Mouse (Mus musculus): ENCODE results near the gene Srp14.
A peak's percentile ranks its signal among the peaks of the same experiment; 100 is the strongest.

Srp14 gene

DNA sequence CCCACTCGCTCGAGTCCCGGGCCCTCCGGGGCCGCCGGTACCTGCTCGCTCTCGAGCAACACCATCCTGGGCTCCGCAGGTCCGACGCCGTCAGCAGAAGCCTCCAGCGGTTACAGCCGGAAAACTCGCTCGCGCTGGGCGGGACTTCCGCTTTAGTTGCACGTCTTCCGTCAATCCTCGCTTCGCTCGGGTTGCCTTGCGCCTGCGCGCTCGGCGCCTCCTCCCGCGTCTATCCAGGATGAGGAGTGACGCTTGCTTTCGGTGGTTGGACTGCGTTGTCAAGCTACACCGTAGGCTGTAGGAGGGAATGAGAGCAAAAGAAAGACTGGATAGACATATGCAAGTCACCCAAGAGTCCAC, at the start of gene Srp14:
Srp14 (minus strand) TSS at position 162 of the 360 bp plus-strand sequence.
- peaks cover 25% of the 10 kb centered on the region for H3K36me3 ChIP-seq (ENCODE audit: insufficient read depth, low read length)
- H3K4me1 ChIP-seq (replicated peaks; ENCODE audit: low read depth, low read length) = peaks cover 37% of the 10 kb centered on the region
- no peaks in the 10 kb centered on the region for H3K9me3 ChIP-seq (ENCODE audit: low read length)
- peak within 1 kb of the TSS; percentile 90 for H3K4me3 ChIP-seq (replicated peaks; ENCODE audit: low read length)
- H3K27me3 ChIP-seq (ENCODE audit: insufficient read depth, low read length) = no peaks in the 10 kb centered on the region
- no peak for TF ChIP-seq NANOG (IDR thresholded peaks at IDR 0.05; ENCODE audit: borderline replicate concordance, low read length)
- TF ChIP-seq POU5F1 (IDR thresholded peaks at IDR 0.05; ENCODE audit: borderline replicate concordance, low read length) = no peak
- TF ChIP-seq CTCF (conservative IDR thresholded peaks at IDR 0.05; ENCODE audit: low read length) = no peak

DNA sequence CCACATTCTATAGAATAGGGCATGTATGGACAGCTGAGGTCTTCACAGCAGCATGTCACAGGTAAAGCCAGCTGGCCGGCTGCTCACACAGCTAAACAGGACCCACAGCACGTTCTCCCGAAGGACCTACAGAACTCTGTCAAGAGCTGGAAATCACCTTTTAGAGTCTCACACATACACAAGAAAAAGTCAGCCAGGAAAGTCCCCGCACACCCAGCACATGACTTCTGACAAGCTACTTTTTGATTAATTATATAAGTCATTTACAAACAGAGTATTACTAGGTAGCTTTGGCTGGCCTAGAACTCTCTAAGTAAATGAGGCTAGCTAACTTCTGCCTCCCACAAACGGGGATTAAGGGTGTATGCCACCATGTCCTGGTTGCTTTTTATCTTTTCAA, 47.0 kb upstream of the Srp14 start:
- peaks cover 12% of the 10 kb centered on the region for H3K36me3 ChIP-seq (ENCODE audit: insufficient read depth, low read length)
- no peak overlapping the region for H3K4me3 ChIP-seq (replicated peaks; ENCODE audit: low read length)
- TF ChIP-seq CTCF (conservative IDR thresholded peaks at IDR 0.05; ENCODE audit: low read length) (no peak), POU5F1 (IDR thresholded peaks at IDR 0.05; ENCODE audit: borderline replicate concordance, low read length) (no peak), NANOG (IDR thresholded peaks at IDR 0.05; ENCODE audit: borderline replicate concordance, low read length) (no peak)
- no peaks in the 10 kb centered on the region for H3K9me3 ChIP-seq (ENCODE audit: low read length)
- no peaks in the 10 kb centered on the region for H3K27me3 ChIP-seq (ENCODE audit: insufficient read depth, low read length)
- peaks cover 22% of the 10 kb centered on the region for H3K4me1 ChIP-seq (replicated peaks; ENCODE audit: low read depth, low read length)

DNA sequence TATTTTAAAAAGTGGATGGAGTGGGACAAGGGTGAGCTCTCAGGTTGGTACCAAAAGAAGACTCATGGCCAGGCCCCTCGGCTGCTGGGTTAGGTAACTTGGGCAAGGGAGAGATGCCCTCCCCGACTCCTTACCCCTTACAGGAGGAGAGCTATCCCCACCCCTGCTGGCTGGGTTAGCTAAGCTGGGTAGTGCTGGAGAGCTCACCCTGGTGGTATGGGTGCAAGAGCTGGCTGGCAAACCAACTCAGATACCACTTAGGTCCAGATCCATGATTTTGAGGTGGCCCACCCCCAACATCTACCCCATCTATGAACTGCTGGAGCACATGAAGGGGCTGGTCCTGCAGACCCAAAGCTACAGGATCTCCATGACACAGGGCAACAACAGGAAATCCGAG, 45.3 kb upstream of the Srp14 start:
- H3K36me3 ChIP-seq (ENCODE audit: insufficient read depth, low read length) = no peaks in the 10 kb centered on the region
- TF ChIP-seq POU5F1 (IDR thresholded peaks at IDR 0.05; ENCODE audit: borderline replicate concordance, low read length) = no peak
- TF ChIP-seq CTCF (conservative IDR thresholded peaks at IDR 0.05; ENCODE audit: low read length) = no peak
- TF ChIP-seq NANOG (IDR thresholded peaks at IDR 0.05; ENCODE audit: borderline replicate concordance, low read length) = no peak
- no peak overlapping the region for H3K4me3 ChIP-seq (replicated peaks; ENCODE audit: low read length)
- no peaks in the 10 kb centered on the region for H3K9me3 ChIP-seq (ENCODE audit: low read length)
- no peaks in the 10 kb centered on the region for H3K27me3 ChIP-seq (ENCODE audit: insufficient read depth, low read length)
- peaks cover 18% of the 10 kb centered on the region for H3K4me1 ChIP-seq (replicated peaks; ENCODE audit: low read depth, low read length)

DNA sequence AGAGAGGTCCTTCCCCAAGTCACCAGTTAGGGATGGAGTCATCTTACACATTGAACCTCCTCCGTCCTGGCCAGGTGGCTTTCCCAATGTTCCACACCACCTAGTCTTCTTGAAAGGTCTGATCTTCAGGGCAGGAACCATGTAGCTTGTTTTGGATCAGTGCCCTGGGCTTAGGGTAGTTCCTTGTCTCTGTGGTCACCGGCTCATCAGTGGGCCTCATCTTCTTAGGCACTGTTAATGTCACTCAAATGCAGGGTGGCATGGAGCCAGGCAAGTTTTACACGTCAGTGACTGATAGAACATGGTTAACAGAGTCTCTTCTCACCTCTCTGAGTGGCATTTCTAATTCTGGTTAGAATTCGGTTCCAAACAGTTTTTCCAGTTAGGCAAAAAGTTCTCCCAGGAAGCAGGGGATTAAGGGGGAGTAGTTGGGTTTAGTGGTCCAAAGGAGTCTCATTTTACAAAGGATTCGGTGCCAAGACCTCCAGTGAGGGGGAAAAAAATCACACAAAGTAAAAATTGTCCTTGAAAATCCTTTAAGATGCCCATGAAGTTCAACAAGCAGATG, 43.7 kb upstream of the Srp14 start:
- Histone ChIP-seq H3K4me3 (replicated peaks; ENCODE audit: low read length) (no peak overlapping the region), H3K36me3 (ENCODE audit: insufficient read depth, low read length) (no peaks in the 10 kb centered on the region), H3K4me1 (replicated peaks; ENCODE audit: low read depth, low read length) (peaks cover 10% of the 10 kb centered on the region), H3K9me3 (ENCODE audit: low read length) (no peaks in the 10 kb centered on the region), H3K27me3 (ENCODE audit: insufficient read depth, low read length) (no peaks in the 10 kb centered on the region)
- TF ChIP-seq CTCF (conservative IDR thresholded peaks at IDR 0.05; ENCODE audit: low read length) = no peak
- TF ChIP-seq POU5F1 (IDR thresholded peaks at IDR 0.05; ENCODE audit: borderline replicate concordance, low read length) = no peak
- no peak for TF ChIP-seq NANOG (IDR thresholded peaks at IDR 0.05; ENCODE audit: borderline replicate concordance, low read length)

DNA sequence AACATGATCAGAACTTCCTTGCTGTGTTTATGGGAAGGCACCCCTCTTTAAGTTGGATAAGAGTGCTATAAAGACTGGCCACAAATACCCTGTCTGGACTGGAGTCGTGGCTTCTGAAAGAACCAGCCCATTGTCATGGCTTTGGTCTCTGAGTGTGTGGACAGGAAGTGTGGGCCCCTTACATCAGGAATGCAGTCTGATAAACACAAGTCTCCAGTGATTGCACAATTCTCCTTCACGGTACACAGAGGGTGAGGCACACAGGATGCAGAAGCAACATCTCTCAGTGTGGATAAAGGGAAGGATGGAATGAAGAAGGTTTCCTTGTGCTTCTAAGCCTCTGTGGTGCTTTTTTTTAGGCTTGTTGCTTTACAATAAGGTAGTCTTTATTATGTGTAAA, 42.8 kb upstream of the Srp14 start:
- Histone ChIP-seq H3K9me3 (ENCODE audit: low read length) (no peaks in the 10 kb centered on the region), H3K36me3 (ENCODE audit: insufficient read depth, low read length) (no peaks in the 10 kb centered on the region), H3K4me1 (replicated peaks; ENCODE audit: low read depth, low read length) (peaks cover 10% of the 10 kb centered on the region), H3K27me3 (ENCODE audit: insufficient read depth, low read length) (no peaks in the 10 kb centered on the region), H3K4me3 (replicated peaks; ENCODE audit: low read length) (no peak overlapping the region)
- TF ChIP-seq NANOG (IDR thresholded peaks at IDR 0.05; ENCODE audit: borderline replicate concordance, low read length) (no peak), POU5F1 (IDR thresholded peaks at IDR 0.05; ENCODE audit: borderline replicate concordance, low read length) (no peak), CTCF (conservative IDR thresholded peaks at IDR 0.05; ENCODE audit: low read length) (no peak)

DNA sequence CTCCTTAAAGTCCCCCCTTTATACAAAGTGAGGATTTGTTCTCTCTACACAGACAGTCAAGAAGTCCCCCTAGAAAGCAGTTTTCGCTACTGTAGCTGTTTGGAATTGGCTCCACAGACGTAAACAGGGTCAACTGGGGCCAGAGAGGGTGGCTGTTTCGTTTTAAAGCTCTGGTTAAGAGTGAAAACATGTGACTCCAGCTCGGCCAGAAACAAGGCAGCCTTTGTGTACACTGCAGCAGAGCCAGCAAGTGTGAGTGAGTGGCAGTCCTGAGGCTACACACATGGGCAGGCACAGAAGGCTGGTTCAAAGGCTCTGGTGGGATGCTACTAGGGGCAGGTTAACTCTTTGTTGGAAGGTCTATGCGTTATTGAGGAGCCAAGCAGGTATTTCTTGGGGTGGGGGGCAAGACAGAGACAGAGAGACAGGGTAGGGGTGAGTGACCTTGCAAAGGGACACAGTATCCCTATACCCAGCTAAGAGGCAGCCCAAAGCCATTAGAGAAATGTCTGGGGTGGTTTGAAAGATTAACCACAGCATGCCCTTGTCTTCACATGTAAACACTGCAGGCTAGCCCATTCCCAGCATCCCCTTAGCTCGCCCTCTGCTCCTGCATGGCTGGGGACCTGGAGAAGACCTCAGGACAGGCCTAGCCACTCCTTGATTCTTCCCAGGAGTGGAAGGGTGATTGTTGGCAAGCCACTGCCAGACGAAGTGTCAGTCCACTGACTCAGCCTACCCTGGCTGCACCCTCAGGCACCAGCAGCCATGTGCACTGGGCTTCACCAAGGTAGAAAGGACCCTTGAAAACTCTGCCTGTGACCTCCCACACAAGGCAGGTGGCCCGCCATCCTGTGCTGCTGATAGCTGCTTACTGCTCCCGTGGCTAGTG, 40.8 kb upstream of the Srp14 start:
- Histone ChIP-seq H3K27me3 (ENCODE audit: insufficient read depth, low read length) (peaks cover 5% of the 10 kb centered on the region), H3K9me3 (ENCODE audit: low read length) (no peaks in the 10 kb centered on the region), H3K4me3 (replicated peaks; ENCODE audit: low read length) (no peak overlapping the region), H3K36me3 (ENCODE audit: insufficient read depth, low read length) (no peaks in the 10 kb centered on the region), H3K4me1 (replicated peaks; ENCODE audit: low read depth, low read length) (peaks cover 10% of the 10 kb centered on the region)
- TF ChIP-seq NANOG (IDR thresholded peaks at IDR 0.05; ENCODE audit: borderline replicate concordance, low read length) = no peak
- no peak for TF ChIP-seq POU5F1 (IDR thresholded peaks at IDR 0.05; ENCODE audit: borderline replicate concordance, low read length)
- TF ChIP-seq CTCF (conservative IDR thresholded peaks at IDR 0.05; ENCODE audit: low read length) = no peak

DNA sequence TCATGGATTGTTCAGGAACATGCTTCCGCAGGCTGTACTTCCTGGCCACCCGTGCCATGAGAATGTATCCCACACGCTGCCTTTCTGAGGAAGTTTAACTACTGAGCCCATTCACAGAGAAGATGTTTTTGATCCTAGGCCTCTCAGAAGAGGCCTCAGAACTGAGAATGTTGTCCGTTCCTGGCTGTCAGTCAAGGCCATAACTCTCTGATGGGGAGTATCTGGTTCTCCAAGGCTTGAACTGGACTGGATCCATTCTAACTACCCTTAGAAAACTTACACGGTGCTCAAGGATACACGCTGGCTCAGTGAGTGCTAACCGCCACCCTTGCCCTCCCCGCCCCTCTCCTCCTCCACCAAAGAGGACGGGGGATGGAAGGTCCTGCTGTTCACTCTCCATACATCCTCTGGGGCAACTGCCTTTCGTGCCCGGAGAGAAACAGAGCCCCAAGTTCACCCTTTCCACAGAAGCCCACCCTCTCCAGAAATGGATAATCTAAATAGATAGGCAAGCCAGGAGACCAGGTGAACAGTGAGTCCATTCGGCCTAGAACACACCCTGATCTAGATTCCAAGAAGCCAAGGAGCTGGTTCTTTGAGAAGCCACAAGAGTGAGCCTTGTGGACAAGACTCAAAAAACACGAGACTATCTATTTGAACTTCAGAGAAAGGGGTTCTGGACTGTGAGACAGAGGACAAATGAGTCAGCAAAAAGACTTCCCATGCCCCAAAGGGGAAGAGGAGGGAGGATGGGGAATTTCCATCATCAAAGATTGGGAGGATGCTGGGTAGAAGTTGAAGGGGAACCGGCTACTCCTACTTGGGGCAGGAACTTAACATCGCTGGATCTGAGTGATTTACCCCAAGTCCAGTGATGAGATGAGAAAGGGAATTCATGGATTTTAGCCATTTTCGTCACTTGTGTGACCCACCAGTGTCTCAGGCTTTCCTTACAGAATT, 33.2 kb upstream of the Srp14 start:
- TF ChIP-seq NANOG (IDR thresholded peaks at IDR 0.05; ENCODE audit: borderline replicate concordance, low read length) (no peak), POU5F1 (IDR thresholded peaks at IDR 0.05; ENCODE audit: borderline replicate concordance, low read length) (no peak), CTCF (conservative IDR thresholded peaks at IDR 0.05; ENCODE audit: low read length) (no peak)
- Histone ChIP-seq H3K27me3 (ENCODE audit: insufficient read depth, low read length) (peaks cover 51% of the 10 kb centered on the region), H3K9me3 (ENCODE audit: low read length) (no peaks in the 10 kb centered on the region), H3K4me3 (replicated peaks; ENCODE audit: low read length) (peak overlapping the region; percentile 20; the same call in 1 of the 2 replicates), H3K4me1 (replicated peaks; ENCODE audit: low read depth, low read length) (peaks cover 39% of the 10 kb centered on the region), H3K36me3 (ENCODE audit: insufficient read depth, low read length) (no peaks in the 10 kb centered on the region)

All from E14TG2a.4 (cell line).